Mouse (Mus musculus): ENCODE results near the gene Aox2. TPM values are rescaled to one million over a fixed set of nuclear protein-coding genes. Genes with fewer than 3 reads are reported as not detected.

Aox2 gene
- polyA plus RNA-seq, 1 experiment: not detected

DNA sequence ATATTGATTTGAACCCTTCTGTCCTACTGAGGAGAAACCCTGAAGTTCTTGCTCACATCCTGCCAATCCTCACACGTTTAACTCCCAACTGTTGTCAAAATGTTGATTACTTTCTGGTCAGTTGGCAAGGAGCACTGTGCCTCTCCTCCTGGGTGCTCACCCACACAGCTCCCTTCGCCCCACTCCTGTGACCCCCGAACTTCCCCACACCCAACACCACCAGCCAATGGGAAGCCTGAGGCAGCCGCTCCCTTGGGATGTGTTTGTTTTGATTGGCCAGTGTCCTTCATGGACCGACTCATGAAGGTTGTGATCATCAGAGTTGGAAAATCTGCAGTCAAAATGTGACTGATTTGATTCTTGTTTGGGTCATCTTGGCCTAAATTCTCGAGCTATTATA is 20.2 kb downstream of the Aox2 start:
- TF ChIP-seq CTCF (IDR thresholded peaks at IDR 0.05; ENCODE audit: extremely low read depth, insufficient read depth, low read length) (no peak), POLR2A (IDR thresholded peaks at IDR 0.05; ENCODE audit: extremely low read depth, insufficient read depth, low read length) (no peak)
- no peak overlapping the region for H3K4me3 ChIP-seq (ENCODE audit: insufficient read depth, low read length)

DNA sequence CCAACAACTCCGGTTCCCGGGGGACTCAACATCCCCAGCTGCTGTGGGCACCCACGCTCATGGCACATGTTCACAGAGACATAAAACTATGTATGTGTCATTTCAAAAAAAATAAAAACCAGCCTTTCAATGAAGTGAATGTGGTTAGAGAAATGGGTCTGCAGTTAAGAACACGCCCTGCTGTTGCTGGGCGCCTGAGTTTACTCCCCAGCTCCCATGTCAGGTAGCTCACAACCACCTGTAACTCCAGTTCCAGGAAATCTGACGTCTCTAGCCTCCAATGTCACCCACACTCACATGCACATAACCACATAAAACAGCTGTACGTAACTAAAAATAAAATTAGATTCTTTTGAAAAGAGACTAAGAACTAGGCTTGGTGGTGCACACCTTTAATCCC is 22.9 kb downstream of the Aox2 start:
- Histone ChIP-seq H3K27ac (ENCODE audit: insufficient read depth, low read length) (no peak overlapping the region), H3K4me3 (ENCODE audit: insufficient read depth, low read length) (no peak overlapping the region), H3K4me1 (ENCODE audit: control insufficient read depth, insufficient read depth, low read length) (no peaks in the 10 kb centered on the region)
- TF ChIP-seq POLR2A (IDR thresholded peaks at IDR 0.05; ENCODE audit: extremely low read depth, insufficient read depth, low read length): no peak
- no peak for TF ChIP-seq CTCF (IDR thresholded peaks at IDR 0.05; ENCODE audit: extremely low read depth, insufficient read depth, low read length)

More for the DNA sequence above, 20.2 kb downstream of the Aox2 start:
- Histone ChIP-seq H3K4me1 (ENCODE audit: control insufficient read depth, insufficient read depth, low read length) (no peaks in the 10 kb centered on the region), H3K27ac (ENCODE audit: insufficient read depth, low read length) (no peak overlapping the region)

DNA sequence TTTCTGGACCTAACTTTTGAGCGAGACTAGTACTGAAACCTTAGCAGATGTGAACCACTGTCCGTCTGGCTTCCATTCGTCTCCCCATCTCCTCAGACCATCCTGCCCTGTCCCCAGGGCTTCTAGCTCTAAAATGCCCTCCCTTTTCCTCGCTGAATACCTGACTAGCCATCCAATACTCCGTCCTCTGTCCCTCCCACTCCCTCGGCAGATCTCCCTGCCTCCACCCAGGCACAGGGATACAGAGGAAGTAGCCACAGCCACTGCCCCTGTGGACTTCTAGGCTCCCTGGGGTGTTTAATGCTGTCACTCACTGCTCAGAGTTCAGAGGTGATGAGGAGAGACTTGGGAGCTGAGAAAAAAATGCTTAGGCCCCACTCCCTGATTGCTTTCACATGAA is 23.9 kb downstream of the Aox2 start:
- H3K27ac ChIP-seq (ENCODE audit: insufficient read depth, low read length): no peak overlapping the region
- no peaks in the 10 kb centered on the region for H3K4me1 ChIP-seq (ENCODE audit: control insufficient read depth, insufficient read depth, low read length)
- H3K4me3 ChIP-seq (ENCODE audit: insufficient read depth, low read length): no peak overlapping the region
- TF ChIP-seq POLR2A (IDR thresholded peaks at IDR 0.05; ENCODE audit: extremely low read depth, insufficient read depth, low read length): no peak
- no peak for TF ChIP-seq CTCF (IDR thresholded peaks at IDR 0.05; ENCODE audit: extremely low read depth, insufficient read depth, low read length)

DNA sequence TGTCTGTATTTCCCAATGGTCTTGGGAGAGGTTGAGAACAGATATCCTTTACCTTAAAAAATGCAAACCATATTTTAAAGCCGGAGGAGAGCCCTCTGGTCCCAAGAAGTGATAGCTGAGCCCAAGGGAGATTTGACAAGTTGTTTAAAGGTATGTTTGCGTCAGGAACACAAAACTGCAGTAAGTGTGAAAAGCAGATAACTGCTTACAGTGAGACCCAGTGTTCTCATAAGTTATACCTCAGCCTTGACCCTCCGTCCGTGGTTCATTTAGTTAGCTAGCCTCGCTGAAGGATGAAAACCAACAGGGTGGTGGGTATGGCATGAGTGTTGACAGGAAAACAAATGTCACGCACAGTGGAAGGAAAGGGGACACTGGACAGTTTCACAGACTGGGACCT is 24.9 kb downstream of the Aox2 start:
- no peak overlapping the region for H3K27ac ChIP-seq (ENCODE audit: insufficient read depth, low read length)
- H3K4me3 ChIP-seq (ENCODE audit: insufficient read depth, low read length): no peak overlapping the region
- no peak for TF ChIP-seq CTCF (IDR thresholded peaks at IDR 0.05; ENCODE audit: extremely low read depth, insufficient read depth, low read length)
- TF ChIP-seq POLR2A (IDR thresholded peaks at IDR 0.05; ENCODE audit: extremely low read depth, insufficient read depth, low read length): no peak
- no peaks in the 10 kb centered on the region for H3K4me1 ChIP-seq (ENCODE audit: control insufficient read depth, insufficient read depth, low read length)

DNA sequence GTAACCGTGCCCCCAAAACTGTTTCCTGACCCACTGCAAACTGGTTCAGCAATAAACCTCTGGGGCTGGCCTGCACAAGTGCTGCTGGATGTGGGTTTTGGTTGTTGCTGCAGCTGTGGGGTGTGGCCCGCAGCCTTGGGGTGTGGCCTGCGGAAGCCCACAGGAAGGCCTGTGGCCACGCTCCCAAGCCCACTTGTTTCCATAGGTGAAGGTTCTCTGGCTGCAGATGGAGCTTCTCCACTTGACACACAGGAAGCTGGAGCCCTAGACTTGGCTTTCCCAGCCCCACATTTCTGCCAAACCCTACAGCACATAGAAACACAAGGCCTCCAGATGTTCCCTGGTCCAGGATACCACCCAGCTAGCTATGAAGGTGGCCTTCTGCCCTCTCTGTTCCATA is 25.6 kb downstream of the Aox2 start:
- H3K27ac ChIP-seq (ENCODE audit: insufficient read depth, low read length): no peak overlapping the region
- H3K4me1 ChIP-seq (ENCODE audit: control insufficient read depth, insufficient read depth, low read length): no peaks in the 10 kb centered on the region
- TF ChIP-seq POLR2A (IDR thresholded peaks at IDR 0.05; ENCODE audit: extremely low read depth, insufficient read depth, low read length): no peak
- no peak for TF ChIP-seq CTCF (IDR thresholded peaks at IDR 0.05; ENCODE audit: extremely low read depth, insufficient read depth, low read length)
- no peak overlapping the region for H3K4me3 ChIP-seq (ENCODE audit: insufficient read depth, low read length)

DNA sequence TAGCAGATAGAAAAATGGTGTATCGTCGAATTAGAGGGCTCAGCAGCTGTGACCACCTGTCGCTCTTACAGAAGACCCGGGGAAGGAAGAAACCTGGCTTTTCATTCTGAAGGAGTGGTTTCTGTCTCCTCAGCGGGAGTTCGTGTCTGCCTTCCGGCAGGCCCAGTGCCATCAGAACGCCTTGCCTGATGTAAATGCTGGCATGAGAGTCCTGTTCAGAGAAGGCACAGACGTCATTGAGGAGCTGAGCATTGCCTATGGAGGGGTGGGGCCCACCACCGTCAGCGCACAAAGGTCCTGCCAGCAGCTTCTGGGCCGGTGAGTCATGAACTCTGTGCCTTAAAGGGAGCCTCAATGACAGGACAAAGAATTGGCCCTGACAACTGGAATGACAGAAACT is 26.2 kb downstream of the Aox2 start:
- Histone ChIP-seq H3K27ac (ENCODE audit: insufficient read depth, low read length) (no peak overlapping the region), H3K4me1 (ENCODE audit: control insufficient read depth, insufficient read depth, low read length) (no peaks in the 10 kb centered on the region), H3K4me3 (ENCODE audit: insufficient read depth, low read length) (no peak overlapping the region)
- TF ChIP-seq CTCF (IDR thresholded peaks at IDR 0.05; ENCODE audit: extremely low read depth, insufficient read depth, low read length) (no peak), POLR2A (IDR thresholded peaks at IDR 0.05; ENCODE audit: extremely low read depth, insufficient read depth, low read length) (no peak)

DNA sequence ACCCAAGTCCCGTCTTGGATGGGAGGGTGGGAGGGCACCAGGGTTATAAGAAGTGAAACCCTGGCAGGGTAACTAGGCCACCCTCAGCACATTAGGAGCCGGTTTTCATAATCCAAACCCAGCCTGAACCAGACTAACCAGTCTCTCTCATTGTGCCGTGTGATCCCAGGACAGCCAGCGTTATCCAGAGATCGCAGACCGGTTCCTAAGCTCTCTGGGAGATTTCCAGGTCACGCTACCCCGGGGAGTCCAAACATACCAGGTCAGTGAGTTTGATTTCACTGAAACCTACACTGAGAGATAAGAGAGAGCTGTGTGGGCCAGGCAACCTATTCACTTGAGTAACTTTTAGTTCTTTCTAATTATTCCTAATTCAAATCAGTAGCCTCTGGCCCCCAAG is 29.1 kb downstream of the Aox2 start:
- no peaks in the 10 kb centered on the region for H3K4me1 ChIP-seq (ENCODE audit: control insufficient read depth, insufficient read depth, low read length)
- H3K4me3 ChIP-seq (ENCODE audit: insufficient read depth, low read length): no peak overlapping the region
- TF ChIP-seq CTCF (IDR thresholded peaks at IDR 0.05; ENCODE audit: extremely low read depth, insufficient read depth, low read length) (no peak), POLR2A (IDR thresholded peaks at IDR 0.05; ENCODE audit: extremely low read depth, insufficient read depth, low read length) (no peak)
- H3K27ac ChIP-seq (ENCODE audit: insufficient read depth, low read length): no peak overlapping the region

DNA sequence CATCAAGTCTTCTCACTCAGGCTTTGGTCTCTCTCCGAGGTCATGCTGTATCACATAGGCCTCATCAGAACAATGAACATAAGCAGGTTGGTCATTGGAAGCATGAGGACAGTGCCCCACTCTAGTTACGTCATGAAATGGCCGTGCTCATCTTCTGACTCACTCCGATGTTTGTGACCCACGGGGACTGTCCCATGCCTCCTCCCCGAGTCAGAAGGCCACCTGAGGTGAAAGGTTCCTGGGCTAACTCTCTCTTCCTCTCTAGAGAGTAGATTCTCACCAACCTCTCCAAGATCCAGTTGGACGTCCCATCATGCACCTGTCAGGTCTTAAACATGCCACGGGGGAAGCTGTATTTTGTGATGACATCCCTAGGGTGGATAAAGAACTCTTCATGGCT is 30.5 kb downstream of the Aox2 start:
- TF ChIP-seq POLR2A (IDR thresholded peaks at IDR 0.05; ENCODE audit: extremely low read depth, insufficient read depth, low read length): no peak
- TF ChIP-seq CTCF (IDR thresholded peaks at IDR 0.05; ENCODE audit: extremely low read depth, insufficient read depth, low read length): no peak
- Histone ChIP-seq H3K4me1 (ENCODE audit: control insufficient read depth, insufficient read depth, low read length) (no peaks in the 10 kb centered on the region), H3K4me3 (ENCODE audit: insufficient read depth, low read length) (no peak overlapping the region), H3K27ac (ENCODE audit: insufficient read depth, low read length) (no peak overlapping the region)

DNA sequence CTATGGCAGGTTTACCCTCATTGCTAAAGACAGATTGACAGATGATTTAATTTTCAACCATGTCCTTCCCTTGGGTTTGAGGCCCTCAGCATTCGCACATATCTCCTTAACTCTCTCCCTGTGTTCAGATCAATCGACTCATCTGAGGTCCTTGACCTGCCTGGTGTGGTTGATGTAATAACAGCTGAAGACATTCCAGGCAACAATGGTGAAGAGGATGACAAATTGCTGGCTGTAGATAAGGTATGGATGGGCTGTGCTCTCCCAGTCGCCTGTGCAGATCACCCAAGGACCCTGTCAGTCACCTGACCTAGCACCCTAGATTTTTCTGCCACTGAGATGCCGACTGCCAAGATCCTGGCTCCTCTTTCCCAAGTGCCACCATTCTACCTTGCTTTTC is 31.7 kb downstream of the Aox2 start:
- TF ChIP-seq POLR2A (IDR thresholded peaks at IDR 0.05; ENCODE audit: extremely low read depth, insufficient read depth, low read length): no peak
- no peak for TF ChIP-seq CTCF (IDR thresholded peaks at IDR 0.05; ENCODE audit: extremely low read depth, insufficient read depth, low read length)
- no peak overlapping the region for H3K4me3 ChIP-seq (ENCODE audit: insufficient read depth, low read length)
- no peak overlapping the region for H3K27ac ChIP-seq (ENCODE audit: insufficient read depth, low read length)
- H3K4me1 ChIP-seq (ENCODE audit: control insufficient read depth, insufficient read depth, low read length): no peaks in the 10 kb centered on the region

DNA sequence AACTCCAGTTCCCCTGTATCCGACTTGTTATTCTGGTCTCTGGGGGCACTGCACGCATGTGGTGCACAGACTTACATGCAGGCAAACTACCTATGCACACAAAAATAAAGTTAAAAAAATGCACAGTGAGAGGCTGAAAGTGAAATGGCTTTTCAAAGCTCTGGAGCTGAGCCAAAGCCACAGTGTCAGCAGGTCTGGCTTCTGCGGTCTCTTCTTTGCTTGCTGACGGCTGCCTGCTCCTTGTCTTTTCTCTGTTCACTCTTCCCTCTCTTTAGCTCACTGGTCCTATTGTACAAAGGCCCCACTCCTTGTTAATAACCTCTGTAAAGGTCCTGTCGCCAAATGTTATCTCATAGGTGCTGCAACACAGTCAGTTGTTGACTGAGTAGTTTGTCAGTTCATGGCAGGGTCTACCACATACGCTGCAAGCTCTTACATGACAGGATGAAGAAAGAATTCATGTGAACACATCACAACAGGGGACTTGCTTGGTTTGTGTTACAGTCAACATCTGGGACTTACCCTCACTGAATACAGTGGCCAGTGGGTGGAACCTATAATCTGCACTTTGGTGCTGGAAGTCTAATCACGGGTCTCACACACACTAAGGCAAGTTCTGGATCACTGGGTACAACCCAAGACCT is 33.2 kb downstream of the Aox2 start:
- Histone ChIP-seq H3K4me3 (ENCODE audit: insufficient read depth, low read length) (no peak overlapping the region), H3K27ac (ENCODE audit: insufficient read depth, low read length) (no peak overlapping the region), H3K4me1 (ENCODE audit: control insufficient read depth, insufficient read depth, low read length) (no peaks in the 10 kb centered on the region)
- TF ChIP-seq POLR2A (IDR thresholded peaks at IDR 0.05; ENCODE audit: extremely low read depth, insufficient read depth, low read length) (no peak), CTCF (IDR thresholded peaks at IDR 0.05; ENCODE audit: extremely low read depth, insufficient read depth, low read length) (no peak)
